Mouse (Mus musculus): ENCODE measurements around the gene Rapgef4.

Rapgef4 gene

GRCm38 (mm10) chr2:72234085-72234484 lies 253.0 kb downstream of the Rapgef4 start:
- no peak for DNase-seq (ENCODE audit: low spot score in 2 of 2)

GRCm38 (mm10) chr2:72234943-72235342 lies 253.9 kb downstream of the Rapgef4 start:
- DNase-seq (ENCODE audit: low spot score in 2 of 2) = peak; percentile 49 to 74

DNA sequence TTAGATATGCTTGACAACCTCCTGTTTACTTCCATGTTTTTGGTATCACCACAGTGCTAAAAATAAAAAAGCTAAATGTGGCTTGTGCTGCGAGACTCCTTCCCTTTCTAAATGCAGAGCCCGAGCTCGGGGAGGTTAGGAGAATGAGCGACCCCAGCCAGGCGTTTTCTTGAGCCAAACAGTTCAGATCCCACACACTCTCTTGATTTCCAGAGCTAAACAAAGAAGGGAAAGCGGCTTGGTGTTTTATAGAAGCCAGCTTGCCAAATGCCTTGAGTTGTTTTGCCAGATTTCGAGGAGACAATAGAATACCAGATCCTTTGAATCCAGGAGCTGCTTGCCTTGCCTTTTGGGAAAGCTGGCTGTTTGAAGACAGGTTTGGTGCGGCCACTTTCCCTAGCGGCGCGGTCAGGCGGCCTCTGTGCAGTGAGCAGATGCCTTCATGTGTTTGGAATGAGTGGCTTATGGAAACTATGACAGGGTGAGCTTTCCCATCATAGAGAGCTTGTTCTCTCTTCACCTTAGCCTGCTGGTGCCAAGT lies 254.4 kb downstream of the Rapgef4 start:
- DNase-seq (ENCODE audit: low spot score in 2 of 2) = no peak

- no peak for DNase-seq (ENCODE audit: low spot score in 2 of 2)
Observed at GRCm38 (mm10) chr2:72238421-72238820, 257.4 kb downstream of the Rapgef4 start.

DNA sequence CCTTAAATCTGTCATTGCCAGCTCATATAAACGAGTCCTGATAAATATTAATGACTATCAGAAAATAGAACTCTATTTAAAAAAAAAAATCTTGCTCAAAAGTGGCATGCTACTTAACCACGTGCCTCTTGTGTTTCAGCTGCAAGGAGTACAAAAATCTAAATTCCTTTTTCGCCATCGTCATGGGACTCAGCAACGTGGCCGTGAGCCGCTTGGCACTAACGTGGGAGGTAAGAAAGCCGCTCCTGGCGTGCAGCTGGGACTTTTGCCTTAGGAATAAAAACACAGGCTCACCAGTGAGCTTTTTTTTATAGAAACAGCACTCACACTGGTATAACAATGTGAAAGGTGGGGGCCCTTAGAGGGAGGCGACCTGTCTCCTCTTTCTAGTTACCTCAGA lies 257.9 kb downstream of the Rapgef4 start:
- DNase-seq (ENCODE audit: low spot score in 2 of 2) = no peak

DNA sequence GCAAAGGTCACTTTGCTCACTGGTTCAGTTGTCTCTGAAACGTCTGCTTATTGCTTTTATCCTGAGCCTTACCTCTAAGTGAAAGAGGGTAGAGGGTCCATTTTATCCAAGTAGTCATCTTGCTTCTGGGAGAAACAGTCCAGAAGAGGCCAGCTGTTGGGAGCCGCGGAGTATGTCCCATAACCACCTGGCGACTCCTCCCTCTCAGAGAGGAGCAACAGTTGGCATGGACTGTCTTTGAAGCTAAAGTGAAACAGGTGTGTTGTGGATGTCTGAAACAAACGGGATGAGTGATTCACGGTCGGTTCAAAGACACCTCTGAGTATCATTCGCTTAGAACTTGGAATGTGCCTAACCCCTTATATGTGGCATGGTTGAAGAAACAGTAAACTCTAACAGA lies 258.4 kb downstream of the Rapgef4 start:
- no peak for DNase-seq (ENCODE audit: low spot score in 2 of 2)

- no peak for DNase-seq (ENCODE audit: low spot score in 2 of 2)
Observed at GRCm38 (mm10) chr2:72239993-72240392, 259.0 kb downstream of the Rapgef4 start.

DNA sequence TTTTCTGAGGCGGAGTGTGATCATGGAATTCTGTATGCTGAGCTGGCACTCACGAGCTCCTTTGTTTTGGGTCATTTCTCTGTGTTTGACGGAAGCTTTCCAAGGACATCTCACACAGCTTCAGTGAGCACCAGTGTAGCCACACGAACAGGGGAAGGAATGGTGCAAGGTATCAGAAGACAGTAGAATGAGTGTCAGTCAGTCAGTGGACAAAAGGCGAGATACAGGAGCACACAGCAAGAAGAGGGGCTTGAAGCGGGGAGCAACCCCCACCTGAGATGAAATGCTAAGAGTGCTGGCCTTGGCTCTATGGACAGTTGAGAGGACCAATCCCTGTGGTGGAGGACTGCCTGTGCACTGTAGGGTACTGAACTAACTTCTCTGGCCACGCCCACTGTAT lies 259.7 kb downstream of the Rapgef4 start:
- no peak for DNase-seq (ENCODE audit: low spot score in 2 of 2)

DNA sequence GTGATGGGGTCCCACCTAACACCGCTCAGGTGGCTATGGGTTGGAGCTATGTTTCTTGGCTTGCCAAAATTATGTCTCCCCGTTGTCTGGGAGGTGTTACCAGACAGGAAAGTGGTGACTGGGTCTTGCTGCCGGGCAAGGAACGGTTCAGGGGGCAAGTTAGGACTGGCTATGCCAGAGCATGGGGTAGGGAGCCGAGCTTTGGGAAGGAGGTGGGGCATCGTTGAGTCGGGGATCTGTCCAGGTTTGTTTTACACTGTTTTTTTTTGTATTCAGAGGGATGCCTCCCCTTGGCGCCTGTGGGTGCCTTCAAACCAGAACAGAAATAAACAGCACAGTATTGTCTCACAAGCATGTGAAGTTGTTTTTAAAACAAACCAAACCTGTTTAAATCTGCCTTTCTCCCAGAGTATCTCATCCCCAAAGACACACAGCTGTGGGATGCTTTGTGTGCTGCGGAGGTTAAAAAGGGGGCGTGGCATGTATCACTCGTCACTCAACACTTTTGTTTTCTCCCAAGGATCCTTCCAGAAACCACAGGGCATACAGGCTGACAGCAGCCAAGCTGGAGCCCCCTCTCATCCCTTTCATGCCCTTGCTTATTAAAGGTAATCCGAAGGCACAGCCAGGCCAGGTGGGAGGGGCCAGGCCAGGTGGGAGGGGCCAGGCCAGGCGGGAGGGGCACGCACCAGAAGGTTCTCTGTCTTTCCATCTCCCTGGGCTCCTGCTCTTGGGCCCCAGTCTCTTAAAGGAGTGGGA lies 260.9 kb downstream of the Rapgef4 start:
- no peak for DNase-seq (ENCODE audit: low spot score in 2 of 2)

GRCm38 (mm10) chr2:72242910-72243675 lies 262.1 kb downstream of the Rapgef4 start:
- DNase-seq (ENCODE audit: low spot score in 2 of 2) = no peak

DNA sequence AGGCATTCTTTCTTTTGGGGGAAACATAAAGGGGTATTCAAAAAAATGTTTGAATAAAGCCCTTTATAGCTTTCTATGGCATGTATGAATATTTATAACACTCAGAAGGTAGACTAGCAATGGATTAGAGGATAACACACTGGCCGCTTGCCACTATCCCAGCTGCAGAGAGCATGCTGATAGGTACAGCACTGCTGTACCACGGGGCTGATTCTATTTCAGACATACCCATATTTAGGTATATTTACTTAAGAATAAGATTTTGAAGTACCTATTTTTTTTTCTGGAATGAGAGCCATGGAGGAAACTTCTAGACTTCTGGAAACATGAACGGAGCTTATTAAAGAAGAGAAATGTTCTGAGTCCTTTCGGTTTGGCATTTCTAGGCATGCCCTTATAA lies 264.6 kb downstream of the Rapgef4 start:
- no peak for DNase-seq (ENCODE audit: low spot score in 2 of 2)

GRCm38 (mm10) chr2:72246376-72246775 lies 265.3 kb downstream of the Rapgef4 start:
- no peak for DNase-seq (ENCODE audit: low spot score in 2 of 2)

DNA sequence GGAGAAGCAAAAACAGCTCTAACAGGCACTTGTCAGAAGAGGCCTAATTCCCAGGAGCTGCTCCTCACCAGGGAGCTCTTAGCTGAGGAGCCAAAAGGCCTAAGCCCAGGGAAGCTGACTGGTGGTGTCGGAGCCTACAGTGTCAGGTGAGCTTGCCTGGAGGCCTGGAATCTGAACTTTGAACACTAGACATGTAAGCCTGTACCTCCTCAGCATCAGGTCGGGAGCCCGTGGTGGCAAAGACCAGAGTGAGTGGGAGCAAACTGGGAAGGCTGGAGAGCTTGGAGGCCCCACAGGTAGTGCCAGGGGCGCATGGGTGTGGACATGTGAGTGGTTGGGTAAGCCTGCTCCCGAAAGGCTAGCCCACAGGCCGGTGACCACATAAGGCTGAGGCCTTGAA lies 266.8 kb downstream of the Rapgef4 start:
- no peak for DNase-seq (ENCODE audit: low spot score in 2 of 2)

DNA sequence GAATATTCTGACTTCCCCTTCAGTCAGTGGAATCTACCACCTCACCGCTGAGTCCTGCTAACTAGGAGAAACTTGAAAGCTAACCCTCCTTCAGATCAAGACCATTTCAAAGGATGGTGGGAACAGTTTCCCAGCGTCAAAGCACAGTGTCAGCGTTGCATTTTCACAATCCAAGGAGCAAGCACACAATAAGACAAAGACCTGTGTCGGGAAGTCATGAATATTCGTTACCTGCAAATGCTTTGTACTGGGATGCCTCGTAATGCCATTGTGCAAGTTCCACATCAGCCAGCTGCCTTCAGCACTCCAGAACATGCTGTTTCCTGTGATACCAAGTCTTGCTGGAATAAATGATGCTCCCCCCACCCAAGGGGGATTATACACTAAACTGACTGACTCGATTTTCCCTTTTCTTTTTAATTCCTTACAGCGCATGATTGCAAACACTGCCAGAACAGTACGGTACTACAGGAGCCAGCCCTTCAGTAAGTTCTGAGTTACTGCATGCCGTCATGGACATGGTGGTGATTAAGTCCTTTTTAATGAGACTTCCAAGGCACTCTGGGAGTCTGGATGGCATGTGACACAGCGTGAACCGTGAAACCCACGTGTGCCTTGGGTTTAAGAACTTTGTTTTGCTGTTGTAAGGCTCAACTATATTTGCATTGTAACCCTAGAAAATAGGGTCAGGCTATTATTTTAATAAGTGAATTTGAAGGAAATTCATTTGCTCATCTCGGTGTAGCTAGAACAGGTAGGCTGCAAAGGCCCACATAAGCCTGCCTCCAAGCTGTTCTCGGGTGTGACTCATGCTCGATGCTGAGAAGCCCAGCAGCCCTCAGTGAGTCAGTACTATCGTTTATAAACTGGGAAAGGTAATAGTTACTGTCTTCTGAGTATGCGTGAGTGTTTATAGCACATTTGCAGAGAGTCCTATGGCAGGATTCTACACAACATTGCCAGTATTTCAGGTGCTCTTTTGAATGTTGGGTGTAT lies 271.8 kb downstream of the Rapgef4 start:
- DNase-seq (ENCODE audit: low spot score in 2 of 2) = no peak

- DNase-seq (ENCODE audit: low spot score in 2 of 2) = no peak
Observed at GRCm38 (mm10) chr2:72253882-72254281, 272.8 kb downstream of the Rapgef4 start.

DNA sequence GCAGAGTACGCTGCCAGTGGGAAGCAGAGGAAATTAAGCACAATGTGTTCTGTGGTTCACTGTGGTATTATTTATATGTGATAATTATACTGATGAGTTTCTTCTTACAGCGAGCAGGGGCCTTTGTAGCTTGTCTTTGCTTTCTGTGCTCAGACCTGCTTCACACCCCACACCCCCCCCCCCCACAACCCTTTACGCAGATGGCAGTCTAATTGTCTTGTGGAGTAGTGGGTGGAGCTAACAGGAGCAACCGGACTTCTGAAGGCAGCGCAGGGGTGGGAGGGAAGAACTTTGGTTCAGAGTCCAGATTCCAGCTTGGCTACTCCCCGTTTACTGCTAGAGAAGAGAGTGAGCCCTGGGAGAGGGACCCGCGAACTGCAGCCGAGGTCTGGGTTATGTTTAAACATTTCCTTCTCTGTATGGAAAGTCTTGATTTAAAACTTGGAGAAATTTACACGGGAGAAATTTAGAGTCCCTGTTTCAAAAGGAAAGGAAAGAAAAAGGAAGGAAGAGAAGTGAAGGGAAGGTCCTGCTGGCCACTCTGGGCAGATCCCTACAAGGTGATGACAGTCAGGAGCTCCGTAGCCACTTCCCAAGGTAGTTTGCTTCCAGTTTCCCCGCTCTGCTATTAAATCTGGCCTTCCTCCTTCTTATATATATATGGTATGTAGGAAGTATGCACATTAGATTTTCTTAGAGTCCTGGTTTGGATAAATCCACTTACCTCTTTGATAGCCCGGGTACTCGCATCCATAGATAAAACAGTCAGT lies 274.0 kb downstream of the Rapgef4 start:
- DNase-seq (ENCODE audit: low spot score in 2 of 2) = no peak

- no peak for DNase-seq (ENCODE audit: low spot score in 2 of 2)
Observed at GRCm38 (mm10) chr2:72260704-72261103, 279.7 kb downstream of the Rapgef4 start.

DNA sequence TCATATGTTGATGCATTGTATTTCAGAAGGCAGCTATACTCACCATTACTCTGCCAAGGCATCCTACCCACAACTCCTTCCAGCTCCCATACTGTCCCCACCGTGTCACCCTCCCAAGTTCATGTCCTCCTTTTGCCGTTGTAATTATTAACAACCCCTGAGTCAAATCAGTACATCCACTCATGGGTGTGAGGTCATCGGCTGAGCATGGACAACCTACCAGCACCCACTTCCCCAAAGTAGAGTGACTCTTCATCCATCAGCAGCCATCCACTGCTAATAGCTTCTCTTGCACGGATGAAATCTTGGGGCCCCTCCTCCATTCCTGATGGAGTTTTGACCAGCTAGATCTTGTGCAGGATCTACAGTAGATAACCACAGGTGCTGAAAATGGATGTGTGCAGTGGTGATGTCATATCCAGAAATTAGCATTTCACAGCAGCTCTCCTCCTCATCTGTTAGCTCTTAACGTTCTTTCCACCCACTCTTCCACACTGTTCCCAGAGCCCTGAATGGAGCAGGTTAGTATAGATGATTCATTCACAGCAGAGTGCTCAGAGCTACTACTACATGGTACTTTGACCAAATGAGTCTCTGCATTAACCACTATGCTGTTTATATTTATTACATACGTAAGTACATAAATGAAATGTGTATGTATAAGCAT lies 281.9 kb downstream of the Rapgef4 start:
- DNase-seq (ENCODE audit: low spot score in 2 of 2) = no peak

- DNase-seq (ENCODE audit: low spot score in 2 of 2) = no peak
Observed at GRCm38 (mm10) chr2:72267390-72267789, 286.4 kb downstream of the Rapgef4 start.

GRCm38 (mm10) chr2:72269651-72270341 lies 288.8 kb downstream of the Rapgef4 start:
- no peak for DNase-seq (ENCODE audit: low spot score in 2 of 2)
